Mouse (Mus musculus): Measurements from ENCODE around the gene Gsta3. TPM values are rescaled to one million over a fixed set of nuclear protein-coding genes. Genes with fewer than 3 reads are reported as not detected.

Gsta3 gene
- polyA plus RNA-seq, 1 experiment = not detected

- no peaks in the 10 kb centered on the region for H3K36me3 ChIP-seq (replicated peaks; ENCODE audit: low read length)
- no peak for TF ChIP-seq GATA1 (IDR thresholded peaks at IDR 0.05; ENCODE audit: borderline replicate concordance, low read length)
- TF ChIP-seq FLI1 (IDR thresholded peaks at IDR 0.05; ENCODE audit: low read length) = no peak
- H3K9me3 ChIP-seq = no peaks in the 10 kb centered on the region
- H3K4me3 ChIP-seq (replicated peaks) = no peak overlapping the region
- no peaks in the 10 kb centered on the region for H3K27me3 ChIP-seq (replicated peaks)
- no peaks in the 10 kb centered on the region for H3K4me1 ChIP-seq
These were observed 52.2 kb downstream of the Gsta3 start for GRCm38 (mm10) chr1:21292590-21292989.

- H3K4me3 ChIP-seq (replicated peaks) = no peak overlapping the region
- no peaks in the 10 kb centered on the region for H3K9me3 ChIP-seq
- no peaks in the 10 kb centered on the region for H3K36me3 ChIP-seq (replicated peaks; ENCODE audit: low read length)
- no peaks in the 10 kb centered on the region for H3K4me1 ChIP-seq
- TF ChIP-seq FLI1 (IDR thresholded peaks at IDR 0.05; ENCODE audit: low read length) (no peak), GATA1 (IDR thresholded peaks at IDR 0.05; ENCODE audit: borderline replicate concordance, low read length) (no peak)
- no peaks in the 10 kb centered on the region for H3K27me3 ChIP-seq (replicated peaks)
These were observed 55.8 kb downstream of the Gsta3 start for GRCm38 (mm10) chr1:21296169-21296568.

GRCm38 (mm10) chr1:21298114-21298513, 57.7 kb downstream of the Gsta3 start:
- TF ChIP-seq GATA1 (IDR thresholded peaks at IDR 0.05; ENCODE audit: borderline replicate concordance, low read length) (no peak), FLI1 (IDR thresholded peaks at IDR 0.05; ENCODE audit: low read length) (no peak)
- no peak overlapping the region for H3K4me3 ChIP-seq (replicated peaks)
- no peaks in the 10 kb centered on the region for H3K36me3 ChIP-seq (replicated peaks; ENCODE audit: low read length)
- no peaks in the 10 kb centered on the region for H3K27me3 ChIP-seq (replicated peaks)
- no peaks in the 10 kb centered on the region for H3K4me1 ChIP-seq
- no peaks in the 10 kb centered on the region for H3K9me3 ChIP-seq

GRCm38 (mm10) chr1:21299826-21300225, 59.4 kb downstream of the Gsta3 start:
- no peaks in the 10 kb centered on the region for H3K9me3 ChIP-seq
- TF ChIP-seq GATA1 (IDR thresholded peaks at IDR 0.05; ENCODE audit: borderline replicate concordance, low read length) (no peak), FLI1 (IDR thresholded peaks at IDR 0.05; ENCODE audit: low read length) (no peak)
- H3K36me3 ChIP-seq (replicated peaks; ENCODE audit: low read length) = no peaks in the 10 kb centered on the region
- H3K27me3 ChIP-seq (replicated peaks) = no peaks in the 10 kb centered on the region
- H3K4me1 ChIP-seq = no peaks in the 10 kb centered on the region
- H3K4me3 ChIP-seq (replicated peaks) = no peak overlapping the region

GRCm38 (mm10) chr1:21301686-21302085, 61.3 kb downstream of the Gsta3 start:
- Histone ChIP-seq H3K27me3 (replicated peaks) (no peaks in the 10 kb centered on the region), H3K36me3 (replicated peaks; ENCODE audit: low read length) (no peaks in the 10 kb centered on the region), H3K9me3 (no peaks in the 10 kb centered on the region), H3K4me1 (no peaks in the 10 kb centered on the region), H3K4me3 (replicated peaks) (no peak overlapping the region)
- TF ChIP-seq GATA1 (IDR thresholded peaks at IDR 0.05; ENCODE audit: borderline replicate concordance, low read length) (no peak), FLI1 (IDR thresholded peaks at IDR 0.05; ENCODE audit: low read length) (no peak)

GRCm38 (mm10) chr1:21304174-21304573, 63.8 kb downstream of the Gsta3 start:
- Histone ChIP-seq H3K4me1 (no peaks in the 10 kb centered on the region), H3K4me3 (replicated peaks) (no peak overlapping the region), H3K9me3 (no peaks in the 10 kb centered on the region), H3K27me3 (replicated peaks) (no peaks in the 10 kb centered on the region), H3K36me3 (replicated peaks; ENCODE audit: low read length) (no peaks in the 10 kb centered on the region)
- no peak for TF ChIP-seq GATA1 (IDR thresholded peaks at IDR 0.05; ENCODE audit: borderline replicate concordance, low read length)
- no peak for TF ChIP-seq FLI1 (IDR thresholded peaks at IDR 0.05; ENCODE audit: low read length)

- Histone ChIP-seq H3K4me3 (replicated peaks) (no peak overlapping the region), H3K36me3 (replicated peaks; ENCODE audit: low read length) (no peaks in the 10 kb centered on the region), H3K27me3 (replicated peaks) (no peaks in the 10 kb centered on the region), H3K9me3 (no peaks in the 10 kb centered on the region), H3K4me1 (no peaks in the 10 kb centered on the region)
- TF ChIP-seq GATA1 (IDR thresholded peaks at IDR 0.05; ENCODE audit: borderline replicate concordance, low read length) (no peak), FLI1 (IDR thresholded peaks at IDR 0.05; ENCODE audit: low read length) (no peak)
These were observed 64.3 kb downstream of the Gsta3 start for GRCm38 (mm10) chr1:21304646-21305045.

- Histone ChIP-seq H3K4me3 (replicated peaks) (no peak overlapping the region), H3K27me3 (replicated peaks) (no peaks in the 10 kb centered on the region), H3K4me1 (no peaks in the 10 kb centered on the region)
These were observed 65.1 kb downstream of the Gsta3 start for GRCm38 (mm10) chr1:21305443-21305842.

GRCm38 (mm10) chr1:21314336-21314735, 73.9 kb downstream of the Gsta3 start:
- Histone ChIP-seq H3K9me3 (no peaks in the 10 kb centered on the region), H3K27me3 (replicated peaks) (no peaks in the 10 kb centered on the region), H3K36me3 (replicated peaks; ENCODE audit: low read length) (no peaks in the 10 kb centered on the region), H3K4me1 (no peaks in the 10 kb centered on the region), H3K4me3 (replicated peaks) (no peak overlapping the region)
- no peak for TF ChIP-seq FLI1 (IDR thresholded peaks at IDR 0.05; ENCODE audit: low read length)
- TF ChIP-seq GATA1 (IDR thresholded peaks at IDR 0.05; ENCODE audit: borderline replicate concordance, low read length) = no peak

More at GRCm38 (mm10) chr1:21305443-21305842, 65.1 kb downstream of the Gsta3 start:
- no peak for TF ChIP-seq GATA1 (IDR thresholded peaks at IDR 0.05; ENCODE audit: borderline replicate concordance, low read length)
- TF ChIP-seq FLI1 (IDR thresholded peaks at IDR 0.05; ENCODE audit: low read length) = no peak
- Histone ChIP-seq H3K9me3 (no peaks in the 10 kb centered on the region), H3K36me3 (replicated peaks; ENCODE audit: low read length) (no peaks in the 10 kb centered on the region)

Other genes starting within 250 kb of the Gsta3 start
- 0.22 TPM in 1 of 2 replicates, not detected in the other for gene Tram2, start 161.4 kb upstream of the Gsta3 start, polyA plus RNA-seq (2012; ENCODE audit: insufficient read depth, low replicate concordance)
- 0.45 TPM in 1 of 2 replicates, not detected in the other for gene Tmem14a, start 22.0 kb upstream of the Gsta3 start, polyA plus RNA-seq (2012; ENCODE audit: insufficient read depth, low replicate concordance)
- gene Khdc1a, start 109.1 kb downstream of the Gsta3 start, polyA plus RNA-seq (2012; ENCODE audit: insufficient read depth, low replicate concordance) = not detected in 2 replicates
- gene Khdc1c, start 127.7 kb downstream of the Gsta3 start, polyA plus RNA-seq (2012; ENCODE audit: insufficient read depth, low replicate concordance) = not detected in 2 replicates
- gene Khdc1b, start 143.0 kb downstream of the Gsta3 start, polyA plus RNA-seq (2012; ENCODE audit: insufficient read depth, low replicate concordance) = not detected in 2 replicates